Mouse (Mus musculus) liver, embryonic 14.5 days (tissue): ENCODE measurements around the gene Cdca3.

Source experiments
- CTCF ChIP-seq: IDR thresholded peaks from 2 replicates; pipeline ENCODE4 v1.5.1; 2016; ENCODE audit warnings: antibody characterized with exemption, low read depth, control low read depth
- EP300 ChIP-seq: IDR thresholded peaks from 2 replicates; pipeline ENCODE4 v1.6.1; 2016; ENCODE audit warnings: antibody characterized with exemption, low read depth

DNA sequence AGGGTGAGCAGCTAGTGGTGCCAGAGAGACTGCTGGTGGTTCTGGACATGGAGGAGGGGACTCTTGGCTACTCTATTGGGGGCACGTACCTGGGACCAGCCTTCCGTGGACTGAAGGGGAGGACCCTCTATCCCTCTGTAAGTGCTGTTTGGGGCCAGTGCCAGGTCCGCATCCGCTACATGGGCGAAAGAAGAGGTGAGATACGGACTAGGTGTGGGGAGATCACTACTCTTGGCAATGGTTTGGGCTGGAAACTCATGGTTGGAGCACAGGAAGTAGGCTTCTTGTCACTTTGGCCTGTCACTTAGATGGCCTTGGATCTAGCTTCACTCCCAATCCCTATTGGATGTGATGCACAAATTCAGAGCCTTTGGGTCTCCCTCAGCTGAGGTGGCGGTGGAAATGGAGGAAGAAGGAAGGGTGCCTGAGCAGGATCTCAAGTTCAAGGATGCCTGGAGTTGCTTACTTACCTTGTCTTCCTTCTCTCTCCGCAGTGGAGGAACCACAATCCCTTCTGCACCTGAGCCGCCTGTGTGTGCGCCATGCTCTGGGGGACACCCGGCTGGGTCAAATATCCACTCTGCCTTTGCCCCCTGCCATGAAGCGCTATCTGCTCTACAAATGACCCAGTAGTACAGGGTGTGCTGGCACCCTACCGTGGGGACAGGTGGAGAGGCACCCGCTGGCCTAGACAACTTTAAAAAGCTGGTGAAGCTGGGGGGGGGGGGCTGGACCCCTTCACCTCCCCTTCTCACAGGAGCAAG is 19.4 kb upstream of the Cdca3 start:
- no peak for TF ChIP-seq CTCF
- TF ChIP-seq EP300, result no peak
